Mouse (Mus musculus): ENCODE results near the gene Stard13. TPM values are rescaled to one million over a fixed set of nuclear protein-coding genes. Genes with fewer than 3 reads are reported as not detected.

Stard13 gene
- polyA plus RNA-seq, 1 experiment from 2014 or later: 19.1 TPM

DNA sequence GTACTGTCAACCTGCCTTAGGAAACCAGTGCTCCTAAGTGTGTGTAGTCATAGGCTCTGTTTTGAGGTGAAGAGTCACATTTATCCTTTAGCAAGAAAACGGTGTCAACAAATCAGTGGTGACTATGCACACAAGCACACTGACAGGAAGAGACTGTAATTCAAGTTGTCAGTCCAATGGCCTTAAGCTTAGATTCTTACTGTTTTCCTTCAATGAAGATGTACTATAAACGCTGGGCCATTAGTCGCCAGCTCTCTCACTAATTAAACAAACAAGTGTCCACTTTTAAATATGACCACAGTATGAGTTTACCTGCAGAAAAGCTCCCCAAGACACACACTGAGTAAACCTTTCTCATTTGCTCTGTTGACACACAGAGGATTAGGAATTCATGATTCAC, 44.3 kb downstream of the Stard13 start:
- DNase-seq (ENCODE audit: low spot score): peak; percentile 35
- Histone ChIP-seq H3K9ac (replicated peaks; ENCODE audit: low read depth) (peak overlapping the region; percentile 74), H3K9me3 (ENCODE audit: low read length) (no peaks in the 10 kb centered on the region), H3K4me1 (ENCODE audit: insufficient read depth, low read depth, low read length) (peaks cover 8% of the 10 kb centered on the region; the same call in 1 of the 2 replicates), H3K4me3 (ENCODE audit: low read depth, low read length) (peak overlapping the region; percentile 82), H3K4me2 (replicated peaks; ENCODE audit: low read depth, low read length) (peak overlapping the region; percentile 77), H3K27ac (ENCODE audit: low read length) (peak overlapping the region; percentile 91), H3K27me3 (replicated peaks; ENCODE audit: insufficient read depth, low read length) (no peaks in the 10 kb centered on the region), H3K36me3 (ENCODE audit: insufficient read depth, low read length) (no peaks in the 10 kb centered on the region)
- ATAC-seq: no peak
- WGBS: 4% methylated on average over 3 of the region's 3 CpGs
- TF ChIP-seq EP300 (IDR thresholded peaks at IDR 0.05): no peak
- no peak for TF ChIP-seq CTCF (IDR thresholded peaks at IDR 0.05)

DNA sequence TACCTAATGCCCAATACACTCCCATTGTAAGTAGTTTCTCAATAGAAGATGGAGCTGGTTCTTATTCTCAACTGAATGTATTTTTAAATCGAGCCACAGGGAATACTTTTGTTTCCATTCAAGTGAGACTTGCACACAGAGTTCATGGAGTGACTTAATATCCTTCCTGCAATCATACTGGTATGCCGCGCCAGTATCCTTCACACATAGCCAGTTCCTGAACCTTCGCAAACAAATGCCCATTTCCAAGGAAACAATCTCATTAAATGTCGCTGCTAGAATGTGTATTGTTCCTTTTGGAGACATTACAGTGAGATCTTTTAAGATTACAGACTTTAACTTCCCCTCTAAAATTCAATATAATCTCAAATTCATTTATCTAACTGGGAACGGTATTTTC, 45.0 kb downstream of the Stard13 start:
- H3K27me3 ChIP-seq (replicated peaks; ENCODE audit: insufficient read depth, low read length): no peaks in the 10 kb centered on the region
- H3K9me3 ChIP-seq (ENCODE audit: low read length): no peaks in the 10 kb centered on the region
- ATAC-seq: 0 out of 2 replicates have a peak, but pooled peaks have one; percentile 23
- TF ChIP-seq EP300 (IDR thresholded peaks at IDR 0.05) (peak; percentile 82), CTCF (IDR thresholded peaks at IDR 0.05) (0 out of 2 replicates have a peak, but pooled peaks have one; percentile 4)
- peak; percentile 57 for DNase-seq (ENCODE audit: low spot score)
- WGBS: 34% methylated on average over 6 of the region's 6 CpGs
- peaks cover 8% of the 10 kb centered on the region; the same call in 1 of the 2 replicates for H3K4me1 ChIP-seq (ENCODE audit: insufficient read depth, low read depth, low read length)
- H3K36me3 ChIP-seq (ENCODE audit: insufficient read depth, low read length): no peaks in the 10 kb centered on the region
- H3K4me3 ChIP-seq (ENCODE audit: low read depth, low read length): peak overlapping the region; percentile 82
- no peak overlapping the region for H3K27ac ChIP-seq (ENCODE audit: low read length)
- H3K9ac ChIP-seq (replicated peaks; ENCODE audit: low read depth): peak overlapping the region; percentile 74; the same call in 1 of the 2 replicates
- H3K4me2 ChIP-seq (replicated peaks; ENCODE audit: low read depth, low read length): peak overlapping the region; percentile 77

DNA sequence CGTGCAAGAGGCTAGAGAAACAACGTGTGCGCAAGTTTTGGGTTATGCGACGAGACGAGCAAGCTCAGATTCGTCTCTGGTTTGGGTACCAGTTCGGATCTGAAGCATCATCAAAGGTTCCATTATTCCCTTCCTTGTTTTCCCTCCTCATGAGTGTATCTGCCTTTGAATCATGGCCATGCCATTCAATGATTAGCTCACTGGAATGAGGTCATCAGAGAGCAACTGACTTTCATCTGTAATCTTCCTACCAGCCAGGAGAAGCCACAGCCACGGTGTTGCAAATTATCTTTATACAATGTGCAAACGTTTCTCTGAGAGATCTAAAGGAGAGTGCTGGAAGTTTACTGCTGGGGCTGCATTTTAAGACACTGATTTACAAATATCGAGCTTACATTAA, 46.3 kb downstream of the Stard13 start:
- H3K27ac ChIP-seq (ENCODE audit: low read length): no peak overlapping the region
- no peaks in the 10 kb centered on the region for H3K36me3 ChIP-seq (ENCODE audit: insufficient read depth, low read length)
- H3K27me3 ChIP-seq (replicated peaks; ENCODE audit: insufficient read depth, low read length): no peaks in the 10 kb centered on the region
- 73% methylated on average over 11 of the region's 11 CpGs for WGBS
- H3K9ac ChIP-seq (replicated peaks; ENCODE audit: low read depth): no peak overlapping the region
- H3K4me3 ChIP-seq (ENCODE audit: low read depth, low read length): 0 out of 2 replicates have a peak overlapping the region, but pooled peaks have one; percentile 18
- DNase-seq (ENCODE audit: low spot score) (no peak), ATAC-seq (no peak)
- peaks cover 9% of the 10 kb centered on the region; the same call in 1 of the 2 replicates for H3K4me1 ChIP-seq (ENCODE audit: insufficient read depth, low read depth, low read length)
- peak overlapping the region; percentile 32 for H3K4me2 ChIP-seq (replicated peaks; ENCODE audit: low read depth, low read length)
- no peaks in the 10 kb centered on the region for H3K9me3 ChIP-seq (ENCODE audit: low read length)
- TF ChIP-seq EP300 (IDR thresholded peaks at IDR 0.05) (no peak), CTCF (IDR thresholded peaks at IDR 0.05) (no peak)

DNA sequence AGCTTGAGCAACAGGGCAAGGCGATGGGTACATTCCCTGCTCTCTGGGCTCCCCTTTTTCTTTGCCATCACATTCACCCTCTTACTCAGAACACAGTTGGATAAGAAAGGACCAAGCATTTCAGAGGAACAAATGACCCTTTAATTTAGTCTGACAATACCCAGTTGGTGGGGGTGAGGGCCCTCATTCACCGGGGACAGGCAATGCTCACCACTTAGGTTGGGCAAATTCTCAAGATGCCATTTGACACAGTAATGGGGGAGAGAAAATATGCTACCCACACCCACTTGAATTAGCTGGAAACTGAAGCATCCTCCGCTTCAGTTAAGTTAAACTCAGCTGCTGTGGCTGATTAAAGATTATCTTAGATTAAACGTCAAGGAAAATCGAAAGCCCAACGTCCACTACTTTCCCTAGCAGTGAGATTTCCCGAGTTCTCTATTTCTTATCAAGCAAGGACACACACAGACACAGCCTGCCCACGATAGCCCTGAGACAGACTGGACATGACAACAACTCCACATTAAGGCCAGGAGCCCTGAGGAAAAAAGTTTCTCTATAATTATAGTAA, 48.3 kb downstream of the Stard13 start:
- no peaks in the 10 kb centered on the region for H3K9me3 ChIP-seq (ENCODE audit: low read length)
- no peaks in the 10 kb centered on the region for H3K36me3 ChIP-seq (ENCODE audit: insufficient read depth, low read length)
- no peak overlapping the region for H3K4me3 ChIP-seq (ENCODE audit: low read depth, low read length)
- peak; percentile 42 for DNase-seq (ENCODE audit: low spot score)
- H3K27ac ChIP-seq (ENCODE audit: low read length): peak overlapping the region; percentile 29; the same call in 1 of the 2 replicates
- TF ChIP-seq EP300 (IDR thresholded peaks at IDR 0.05) (peak; percentile 64), CTCF (IDR thresholded peaks at IDR 0.05) (no peak)
- H3K9ac ChIP-seq (replicated peaks; ENCODE audit: low read depth): no peak overlapping the region
- ATAC-seq: peak; percentile 27
- no peaks in the 10 kb centered on the region for H3K27me3 ChIP-seq (replicated peaks; ENCODE audit: insufficient read depth, low read length)
- peak overlapping the region; percentile 6; the same call in 1 of the 2 replicates for H3K4me2 ChIP-seq (replicated peaks; ENCODE audit: low read depth, low read length)
- H3K4me1 ChIP-seq (ENCODE audit: insufficient read depth, low read depth, low read length): peaks cover 4% of the 10 kb centered on the region; the same call in 1 of the 2 replicates
- WGBS: 59% methylated on average over 8 of the region's 8 CpGs

DNA sequence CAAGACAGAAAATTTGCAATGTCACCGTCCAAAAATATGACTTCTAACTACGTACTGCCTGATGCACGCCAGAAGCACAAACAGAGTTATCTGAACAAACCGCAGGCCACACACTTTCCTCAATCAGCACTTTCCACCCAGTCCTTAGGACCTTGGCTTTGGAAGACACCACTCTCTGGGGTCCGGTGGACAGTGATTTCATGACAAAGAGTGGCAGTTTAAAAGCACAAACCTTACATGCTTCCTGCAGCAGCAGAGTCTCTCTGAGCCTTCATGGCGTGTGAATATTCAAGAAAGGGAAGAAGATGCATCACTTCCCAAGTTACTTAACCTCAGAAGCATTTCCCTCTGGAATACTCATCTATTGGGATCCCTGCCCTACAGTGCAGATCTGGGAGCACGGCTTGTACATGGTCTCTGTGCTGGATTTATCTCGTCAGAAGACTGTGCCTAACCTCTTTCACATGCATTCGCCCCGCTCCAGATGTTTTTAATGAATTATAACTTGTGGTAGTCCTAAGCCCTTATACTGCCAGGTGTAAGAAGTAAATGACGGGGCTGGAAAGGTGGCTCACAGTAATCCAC, 49.9 kb downstream of the Stard13 start:
- Histone ChIP-seq H3K4me2 (replicated peaks; ENCODE audit: low read depth, low read length) (no peak overlapping the region), H3K27ac (ENCODE audit: low read length) (0 out of 2 replicates have a peak overlapping the region, but pooled peaks have one; percentile 27), H3K36me3 (ENCODE audit: insufficient read depth, low read length) (no peaks in the 10 kb centered on the region), H3K4me3 (ENCODE audit: low read depth, low read length) (no peak overlapping the region), H3K9me3 (ENCODE audit: low read length) (no peaks in the 10 kb centered on the region), H3K27me3 (replicated peaks; ENCODE audit: insufficient read depth, low read length) (no peaks in the 10 kb centered on the region), H3K9ac (replicated peaks; ENCODE audit: low read depth) (no peak overlapping the region), H3K4me1 (ENCODE audit: insufficient read depth, low read depth, low read length) (peaks cover 4% of the 10 kb centered on the region; the same call in 1 of the 2 replicates)
- TF ChIP-seq EP300 (IDR thresholded peaks at IDR 0.05) (no peak), CTCF (IDR thresholded peaks at IDR 0.05) (no peak)
- no peak for ATAC-seq
- 65% methylated on average over 11 of the region's 11 CpGs for WGBS
- DNase-seq (ENCODE audit: low spot score): no peak

DNA sequence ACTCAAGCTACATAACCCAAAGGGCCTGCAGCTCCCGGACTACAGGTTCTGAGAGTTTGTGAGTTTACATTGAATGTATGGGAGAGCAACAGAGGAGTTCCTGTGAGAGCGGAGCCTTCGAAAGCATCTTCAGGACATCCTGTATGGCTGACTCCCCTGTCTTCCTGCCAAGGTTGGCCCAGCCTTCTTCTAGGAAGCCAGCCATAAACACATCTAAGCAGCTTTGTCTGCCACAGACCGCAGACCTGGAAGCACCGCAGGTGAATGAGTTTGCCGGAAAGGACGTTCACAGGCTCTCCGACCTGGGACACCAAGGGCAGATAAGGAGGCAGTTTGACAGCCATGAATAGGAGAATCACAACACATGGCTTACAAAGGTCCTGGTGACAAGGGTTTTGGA, 52.3 kb downstream of the Stard13 start:
- H3K4me2 ChIP-seq (replicated peaks; ENCODE audit: low read depth, low read length): no peak overlapping the region
- 72% methylated on average over 8 of the region's 8 CpGs for WGBS
- no peaks in the 10 kb centered on the region for H3K36me3 ChIP-seq (ENCODE audit: insufficient read depth, low read length)
- H3K9me3 ChIP-seq (ENCODE audit: low read length): no peaks in the 10 kb centered on the region
- H3K4me3 ChIP-seq (ENCODE audit: low read depth, low read length): no peak overlapping the region
- no peaks in the 10 kb centered on the region for H3K27me3 ChIP-seq (replicated peaks; ENCODE audit: insufficient read depth, low read length)
- DNase-seq (ENCODE audit: low spot score): no peak
- H3K4me1 ChIP-seq (ENCODE audit: insufficient read depth, low read depth, low read length): peaks cover 8% of the 10 kb centered on the region; the same call in 1 of the 2 replicates
- H3K9ac ChIP-seq (replicated peaks; ENCODE audit: low read depth): no peak overlapping the region
- no peak for TF ChIP-seq CTCF (IDR thresholded peaks at IDR 0.05)
- no peak for TF ChIP-seq EP300 (IDR thresholded peaks at IDR 0.05)
- ATAC-seq: no peak
- no peak overlapping the region for H3K27ac ChIP-seq (ENCODE audit: low read length)
